Mouse (Mus musculus) frontal cortex, adult (tissue): ENCODE data around the gene Uts2.

ENCODE experiments used
- ATAC-seq: cut with Nextera tagmentation; 2 replicates; pipeline ENCODE4 v1.9.2; 2017; ENCODE audit warnings: mild to moderate bottlenecking, moderate library complexity, mixed read lengths; ENCODE audit not compliant: low TSS enrichment

Gene Uts2

DNA sequence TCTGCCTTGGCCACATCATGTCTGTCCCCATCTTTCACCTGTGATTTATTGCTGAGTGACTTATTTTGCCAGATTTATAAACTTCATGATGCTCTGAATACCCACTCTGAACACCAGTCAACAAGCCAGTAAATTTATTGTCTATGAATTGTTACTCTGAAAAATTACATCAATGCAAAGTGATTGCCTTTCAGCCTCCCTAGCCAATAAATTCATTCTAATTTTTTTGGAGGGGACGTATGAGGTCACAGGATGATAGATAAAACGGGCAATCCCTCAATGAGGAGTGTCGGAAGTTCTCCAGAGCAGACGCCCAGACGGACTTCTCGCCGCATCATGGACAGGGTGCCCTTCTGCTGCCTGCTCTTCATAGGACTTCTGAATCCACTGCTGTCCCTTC is at the start of gene Uts2:
TSS of gene Uts2 (plus strand) at position 301 of the 400 bp plus-strand sequence.
- ATAC-seq, result no peak

DNA sequence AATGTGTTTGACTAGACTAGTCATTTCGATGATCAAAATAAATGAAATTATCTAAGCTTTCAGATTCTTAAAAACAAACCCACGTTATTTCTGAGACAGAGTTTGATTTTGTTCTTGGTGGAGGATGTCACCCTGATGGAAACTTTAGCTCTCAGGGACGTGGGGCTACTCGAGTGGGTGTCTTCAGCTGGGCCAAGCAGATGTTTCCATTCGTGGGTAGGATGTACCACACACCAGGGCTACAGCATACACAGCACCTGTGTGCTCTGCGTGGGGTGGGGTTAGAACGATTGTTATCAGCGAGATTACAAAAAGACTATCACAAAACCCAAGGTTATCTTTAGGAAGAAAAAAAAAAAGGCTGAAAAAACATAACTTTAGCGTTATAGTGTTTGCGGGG is 45.9 kb upstream of the Uts2 start:
- no peak for ATAC-seq

DNA sequence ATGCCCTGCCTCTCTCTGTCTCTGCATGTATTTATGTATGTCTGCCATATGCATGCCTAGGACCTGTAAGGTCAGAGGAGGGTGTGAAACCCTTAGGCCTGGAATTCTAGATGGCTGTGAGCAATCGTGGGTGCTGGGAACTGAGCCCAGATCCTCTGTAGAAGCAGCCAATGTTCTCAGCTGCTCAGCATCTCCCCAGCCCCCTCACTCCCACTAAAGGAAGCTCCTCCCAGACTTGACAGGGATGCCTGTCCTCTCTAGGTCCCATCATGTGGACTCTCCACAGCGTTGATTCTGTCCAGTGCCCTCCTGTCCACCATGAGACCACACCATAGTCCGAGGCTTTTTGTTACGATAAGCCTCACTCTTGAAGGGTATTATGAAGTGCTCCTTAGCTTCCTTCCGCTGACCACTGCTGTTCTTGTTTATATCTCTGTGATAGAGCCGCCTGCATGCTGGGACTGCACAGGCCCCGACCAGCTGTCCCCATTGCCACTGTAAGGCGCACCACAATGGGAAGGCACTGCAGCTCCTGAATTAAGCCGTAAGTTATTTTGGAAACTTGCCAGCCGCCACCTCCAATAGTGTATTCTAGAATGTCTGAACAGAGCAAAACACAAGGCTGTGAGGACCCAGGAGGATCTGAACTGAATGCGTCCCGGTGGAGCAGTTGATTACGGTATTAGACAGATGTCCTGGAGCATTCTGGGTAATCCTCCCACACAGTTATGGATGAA is 40.4 kb upstream of the Uts2 start:
- ATAC-seq, result peak; percentile 44; the same call in 1 of the 2 replicates

DNA sequence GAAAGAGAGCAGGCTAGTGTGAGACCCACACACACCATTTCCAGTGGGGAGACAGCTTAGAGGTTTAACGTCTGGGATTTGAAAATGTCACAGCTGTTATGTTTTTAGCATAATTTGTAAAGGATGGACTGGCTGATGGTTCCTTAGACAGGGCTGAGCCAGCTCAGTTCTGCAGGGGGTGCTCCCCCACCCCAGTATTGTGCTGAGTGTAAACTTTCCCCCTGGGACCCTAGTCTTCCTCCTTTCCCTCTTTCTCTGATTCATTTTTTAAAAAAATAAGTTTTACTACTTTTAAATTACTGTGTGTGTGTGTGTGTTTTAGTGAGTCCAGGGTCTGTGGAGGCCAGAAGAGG is 39.8 kb upstream of the Uts2 start:
- no peak for ATAC-seq

DNA sequence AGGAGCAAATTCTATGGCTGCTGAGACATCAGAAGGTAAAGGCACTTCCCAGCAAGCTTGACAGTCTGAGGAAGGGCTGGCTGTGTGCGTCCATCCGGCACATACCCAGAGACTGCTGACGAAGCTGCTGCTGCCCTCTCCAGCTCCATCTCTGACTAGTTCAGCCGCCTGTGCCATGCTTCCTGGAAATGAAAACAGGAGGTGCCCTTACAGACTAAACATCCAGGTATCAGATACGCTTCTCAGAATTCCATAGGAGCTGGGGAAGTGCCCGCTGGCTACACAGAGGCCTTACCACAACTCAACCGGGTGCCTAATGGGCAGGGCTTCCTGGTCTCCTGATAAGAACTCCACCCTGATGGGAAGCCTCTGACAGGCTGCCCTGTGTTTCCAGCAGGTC is 38.4 kb upstream of the Uts2 start:
- no peak for ATAC-seq

DNA sequence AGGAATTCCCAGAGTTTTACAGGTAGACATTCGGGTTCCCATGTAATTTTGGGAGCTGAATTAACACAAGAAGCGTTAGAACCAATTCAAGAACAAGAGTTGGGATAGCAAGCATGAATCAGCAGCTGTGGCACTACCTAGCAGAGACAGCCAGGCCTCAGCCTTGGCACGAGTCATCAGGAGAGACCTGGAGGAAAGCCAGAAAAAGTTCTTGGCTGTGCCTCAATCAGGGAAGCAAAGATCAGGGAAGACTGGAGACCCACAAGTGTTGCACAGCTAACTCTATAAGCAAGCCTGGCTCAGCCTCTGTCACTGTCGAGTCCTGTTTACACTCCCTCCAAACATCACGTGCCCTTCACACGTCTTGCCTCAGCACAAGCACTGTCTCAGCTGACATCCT is 34.7 kb upstream of the Uts2 start:
- no peak for ATAC-seq

DNA sequence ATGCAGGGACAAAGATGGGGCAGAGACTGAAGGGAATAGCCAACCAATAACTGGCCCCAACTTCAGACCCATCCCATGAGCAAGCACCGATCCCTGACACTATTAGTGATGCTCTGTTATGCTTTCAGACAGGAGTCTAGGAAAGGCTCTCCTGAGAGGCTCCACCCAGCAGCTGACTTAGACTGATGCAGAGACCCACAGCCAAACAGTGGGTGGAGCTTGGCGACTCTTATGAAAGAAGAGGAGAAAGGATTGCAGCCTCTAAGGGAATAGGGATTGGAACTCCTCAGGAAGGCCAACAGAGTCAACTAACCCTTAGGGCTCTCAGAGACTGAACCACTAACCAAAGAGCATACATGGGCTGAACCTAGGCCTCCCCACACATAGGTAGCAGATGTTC is 33.2 kb upstream of the Uts2 start:
- no peak for ATAC-seq

DNA sequence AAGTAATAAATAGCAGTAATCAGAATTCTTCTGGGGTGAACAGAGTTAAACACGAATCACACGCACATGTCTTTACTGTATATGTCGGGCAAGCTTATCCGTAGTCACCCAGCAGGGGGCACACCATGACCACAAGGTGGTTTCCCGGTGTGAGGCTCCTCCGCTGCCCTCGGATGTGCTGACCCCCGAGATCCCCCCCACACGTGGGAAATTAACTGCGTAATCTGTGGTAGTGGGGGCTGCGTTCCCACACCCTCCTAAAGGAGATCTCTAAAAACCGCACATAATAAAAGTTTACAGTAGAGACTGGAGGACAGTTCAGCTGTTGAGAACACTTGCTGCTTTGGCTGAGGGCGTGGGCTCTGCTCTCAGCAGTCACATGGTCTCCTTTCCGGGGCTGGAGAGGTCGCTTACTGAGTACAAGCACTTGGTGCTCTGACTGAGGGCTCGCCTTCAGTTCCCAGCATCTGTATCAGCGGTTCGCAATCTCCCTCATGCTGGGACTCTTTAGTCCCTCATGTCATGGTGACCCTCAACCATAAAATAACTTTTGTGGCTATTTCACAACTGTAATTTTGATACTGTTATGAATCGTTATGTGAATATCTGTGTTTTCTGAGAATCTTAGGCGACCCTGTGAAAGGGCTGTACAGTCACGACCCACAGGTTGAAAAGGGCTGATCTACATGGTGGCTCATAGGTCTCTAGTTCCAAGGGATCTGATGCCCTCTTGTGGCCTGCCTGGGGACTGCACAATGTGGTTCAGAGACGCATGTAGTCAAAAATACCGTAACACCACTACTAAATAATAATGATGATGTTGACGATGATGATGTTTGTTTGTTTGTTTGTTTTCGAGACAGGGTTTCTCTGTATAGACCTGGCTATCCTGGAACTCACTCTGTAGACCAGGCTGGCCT is 32.0 kb upstream of the Uts2 start:
- ATAC-seq, result peak; percentile 72; the same call in 1 of the 2 replicates

DNA sequence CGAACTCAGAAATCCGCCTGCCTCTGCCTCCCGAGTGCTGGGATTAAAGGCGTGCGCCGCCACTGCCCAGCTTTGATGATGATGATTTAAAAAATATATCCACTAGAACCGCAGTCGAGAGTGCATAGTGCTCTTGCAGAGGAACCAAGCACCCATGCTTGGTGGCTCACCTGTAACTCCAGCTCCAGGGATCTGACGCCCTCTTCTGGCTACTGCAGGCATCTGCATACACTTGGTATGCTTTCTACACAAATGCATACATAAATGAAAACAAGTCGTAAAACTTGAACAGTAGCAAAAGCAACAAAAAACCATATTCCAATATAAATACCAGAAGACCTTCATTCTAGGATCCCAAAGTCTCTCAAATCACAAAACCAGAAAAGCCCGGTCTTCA is 31.3 kb upstream of the Uts2 start:
- no peak for ATAC-seq

DNA sequence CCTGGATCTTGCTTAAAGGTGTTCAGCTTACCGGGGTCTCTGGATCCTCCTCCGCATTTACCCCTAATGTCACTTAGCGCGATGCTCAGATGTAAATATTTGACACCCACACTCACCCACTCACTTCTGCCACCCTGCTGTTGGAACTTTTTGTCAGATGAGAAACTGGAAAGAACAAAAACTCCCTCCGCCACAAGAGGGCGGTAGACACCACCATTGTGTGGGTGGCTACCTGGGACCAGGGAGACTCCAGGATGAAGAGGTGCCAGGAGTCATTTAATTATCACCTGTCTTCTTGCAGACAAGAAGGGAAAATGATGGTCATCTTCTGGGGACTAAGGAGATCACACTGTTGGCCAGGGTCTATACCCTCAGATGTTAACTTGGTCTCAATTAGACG is 30.3 kb upstream of the Uts2 start:
- no peak; the same call in 1 of the 2 replicates for ATAC-seq

DNA sequence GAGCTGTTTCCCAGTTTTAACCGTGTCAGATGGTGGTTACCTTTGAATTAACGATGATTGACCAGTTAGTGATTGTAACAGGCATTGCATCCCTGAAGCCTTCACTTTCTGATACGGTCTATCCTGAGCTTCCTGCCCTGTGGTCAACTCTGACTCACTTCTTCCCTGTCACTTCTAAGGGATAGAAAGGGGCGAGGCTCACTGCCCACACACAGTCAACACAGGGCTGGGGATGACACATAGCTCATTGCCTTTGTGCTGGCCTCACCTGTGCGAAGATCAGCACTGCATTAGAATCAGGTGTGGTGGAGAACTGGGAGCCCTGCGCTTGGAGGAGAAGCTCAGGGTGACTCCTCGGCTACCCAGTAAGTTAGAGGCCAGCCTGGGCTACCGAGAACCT is 27.9 kb upstream of the Uts2 start:
- no peak for ATAC-seq

DNA sequence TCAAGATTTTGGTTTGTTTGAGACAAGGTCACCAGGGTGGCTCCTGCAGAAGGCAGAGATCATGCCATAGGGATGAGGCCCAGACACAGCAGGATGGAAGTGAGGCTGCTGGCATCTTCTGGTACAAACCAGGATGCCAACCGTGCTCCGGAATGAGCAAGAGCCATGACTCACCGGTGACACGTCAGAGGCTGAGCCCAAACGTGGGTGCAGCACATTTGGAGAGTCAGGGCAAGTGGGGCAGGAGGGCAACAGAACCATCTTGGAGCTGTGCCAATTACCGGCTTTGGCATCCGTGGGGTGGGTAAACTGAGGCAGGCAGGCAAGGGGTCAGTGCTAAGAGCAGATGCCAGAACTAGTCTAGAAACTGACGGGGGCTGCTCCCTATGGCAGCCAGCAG is 23.6 kb upstream of the Uts2 start:
- no peak for ATAC-seq

DNA sequence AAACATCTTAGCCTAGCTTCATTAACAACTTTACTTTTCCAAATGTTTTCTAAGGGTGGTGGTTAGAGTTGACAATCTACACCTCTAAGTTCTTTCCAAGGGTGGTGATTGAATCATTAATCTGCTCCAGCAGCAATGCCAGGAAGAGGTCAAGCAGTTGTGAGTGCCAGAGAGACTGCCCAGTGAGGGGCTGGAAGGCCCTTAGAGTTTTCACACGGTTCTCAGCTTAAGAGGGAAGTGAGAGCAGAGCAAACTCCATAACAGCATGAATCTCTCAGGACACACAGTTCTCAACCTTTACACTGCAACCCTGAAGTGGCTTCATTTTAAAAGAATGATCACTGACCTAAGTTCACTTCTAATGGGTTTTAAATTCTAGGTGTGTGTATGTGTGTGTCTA is 21.8 kb upstream of the Uts2 start:
- no peak for ATAC-seq

DNA sequence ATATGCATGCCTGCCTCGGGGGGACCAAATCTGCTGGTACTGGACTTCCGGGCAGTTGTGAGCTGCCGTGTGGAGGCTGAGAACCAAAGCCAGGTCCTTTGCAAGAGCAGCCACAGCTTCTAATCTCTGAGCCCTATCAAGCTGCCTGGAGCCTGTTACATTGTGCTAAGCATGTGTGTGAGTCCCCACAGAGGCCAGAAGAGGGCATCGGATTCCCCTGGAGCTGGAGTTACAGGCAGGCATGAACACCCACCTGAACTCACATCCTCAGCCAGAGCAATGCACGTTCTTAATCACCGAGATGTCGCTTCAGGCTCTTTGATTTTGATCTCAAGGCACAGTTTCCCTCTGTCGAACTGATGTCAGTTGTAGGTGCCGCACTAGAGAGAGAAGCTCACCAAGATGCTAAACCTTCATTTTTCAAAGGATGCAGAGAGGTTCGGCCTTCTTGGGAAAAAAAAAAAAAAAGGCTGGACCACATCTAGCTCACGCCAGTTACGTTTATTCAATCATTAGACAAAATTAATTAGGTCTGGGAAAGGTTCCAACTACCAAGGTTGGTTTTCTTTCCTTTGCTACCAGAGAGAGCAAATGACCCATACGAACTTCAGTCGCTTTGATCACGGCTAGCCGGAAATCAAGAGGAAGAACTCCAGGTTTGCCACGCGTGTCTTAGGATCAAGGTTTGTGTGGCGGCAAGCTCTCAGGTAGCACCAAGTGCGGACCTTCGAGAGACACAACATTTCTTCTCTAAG is 18.6 kb upstream of the Uts2 start:
- ATAC-seq, result no peak

DNA sequence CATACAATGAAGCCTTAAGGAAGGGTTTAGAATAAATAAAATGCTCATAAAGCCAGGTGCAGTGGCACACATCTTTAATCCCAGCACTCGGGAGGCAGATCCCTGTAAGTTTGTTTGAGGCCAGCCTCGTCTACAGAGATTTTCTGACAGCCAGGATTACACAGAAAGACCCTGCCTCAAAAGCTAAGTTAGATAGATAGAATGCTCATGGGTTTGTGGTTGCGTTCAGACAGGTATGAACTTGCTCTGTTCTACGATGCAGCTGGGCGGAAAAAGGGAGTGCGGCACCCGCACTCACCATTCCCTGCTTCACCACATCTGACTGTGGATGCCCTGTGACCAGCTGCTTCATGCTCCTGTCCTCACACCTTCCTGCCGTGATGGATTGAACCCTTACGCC is 17.4 kb upstream of the Uts2 start:
- ATAC-seq, result no peak

DNA sequence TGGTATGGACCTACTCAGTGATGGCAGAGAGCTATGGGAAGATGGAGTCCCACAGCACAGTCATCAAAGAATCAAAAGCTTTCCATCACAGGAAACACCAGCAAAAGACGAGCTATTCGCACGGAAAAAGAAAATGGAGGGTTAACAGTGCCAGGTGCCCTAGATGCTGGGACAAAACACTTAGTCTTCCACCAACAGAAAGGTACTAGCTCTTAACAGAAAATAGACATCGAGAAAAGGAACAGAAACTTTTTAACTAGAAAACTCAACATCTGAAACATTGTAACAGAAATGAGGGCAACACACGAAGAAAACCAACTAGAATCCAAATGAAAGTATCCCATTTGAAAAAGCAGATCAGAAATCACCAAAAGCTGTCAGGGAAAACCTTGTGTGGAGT is 16.7 kb upstream of the Uts2 start:
- ATAC-seq, result no peak

DNA sequence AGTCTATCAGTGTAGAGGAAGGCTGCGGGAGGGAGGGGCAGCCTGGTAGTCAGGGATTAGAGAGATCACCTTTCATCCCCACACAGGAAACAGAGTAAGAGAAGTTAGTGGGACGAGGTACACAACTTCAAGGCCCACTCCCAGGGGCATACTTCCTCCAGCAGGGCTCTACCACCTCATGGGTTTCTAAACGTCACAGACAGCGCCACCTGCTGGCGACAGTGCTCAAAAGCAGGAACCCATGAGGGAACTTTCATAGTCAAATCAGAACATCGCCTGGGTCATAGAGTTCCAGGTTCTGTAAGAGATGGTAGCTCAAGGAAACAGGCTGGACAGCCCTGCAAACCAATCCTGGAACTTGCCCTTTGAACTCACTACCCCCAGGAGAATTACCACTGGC is 6.7 kb upstream of the Uts2 start:
- no peak for ATAC-seq

DNA sequence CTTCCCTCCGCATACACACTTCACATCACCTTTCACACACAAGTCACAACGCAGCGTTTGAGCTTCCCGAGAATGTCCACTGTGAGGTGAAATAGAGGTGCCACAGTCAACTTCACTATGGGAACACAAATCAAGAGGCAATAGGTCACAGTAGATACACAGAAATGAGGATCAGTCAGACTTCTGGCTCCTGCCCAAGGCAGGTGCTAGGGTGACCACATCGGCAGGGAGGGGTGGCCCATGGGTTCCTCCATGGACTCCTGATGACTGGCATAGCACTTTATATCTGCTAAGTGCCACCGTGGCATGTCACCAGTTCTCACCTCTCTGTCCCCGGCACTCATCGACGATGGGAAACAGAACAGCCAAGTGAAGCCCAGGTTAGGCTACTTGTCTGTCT is 1.7 kb downstream of the Uts2 start:
- no peak for ATAC-seq

DNA sequence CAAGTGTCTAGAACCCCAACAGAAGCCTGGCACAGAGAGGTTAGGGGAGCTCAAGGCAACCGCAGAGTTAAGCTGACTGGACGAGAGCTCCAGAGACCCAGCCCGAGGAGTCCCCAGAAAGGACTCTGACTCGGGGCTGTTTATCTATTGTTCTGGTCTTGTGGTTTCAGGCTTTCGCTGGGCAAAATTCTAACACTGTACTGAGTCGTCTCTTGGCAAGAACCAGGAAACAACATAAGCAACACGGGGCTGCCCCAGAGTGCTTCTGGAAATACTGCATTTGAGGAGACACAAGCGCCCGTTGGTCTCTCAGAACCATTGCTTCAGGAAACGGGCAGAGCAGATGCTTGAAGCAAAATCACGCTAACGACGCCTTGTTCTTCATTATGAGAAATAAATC is 4.5 kb downstream of the Uts2 start:
- no peak for ATAC-seq

DNA sequence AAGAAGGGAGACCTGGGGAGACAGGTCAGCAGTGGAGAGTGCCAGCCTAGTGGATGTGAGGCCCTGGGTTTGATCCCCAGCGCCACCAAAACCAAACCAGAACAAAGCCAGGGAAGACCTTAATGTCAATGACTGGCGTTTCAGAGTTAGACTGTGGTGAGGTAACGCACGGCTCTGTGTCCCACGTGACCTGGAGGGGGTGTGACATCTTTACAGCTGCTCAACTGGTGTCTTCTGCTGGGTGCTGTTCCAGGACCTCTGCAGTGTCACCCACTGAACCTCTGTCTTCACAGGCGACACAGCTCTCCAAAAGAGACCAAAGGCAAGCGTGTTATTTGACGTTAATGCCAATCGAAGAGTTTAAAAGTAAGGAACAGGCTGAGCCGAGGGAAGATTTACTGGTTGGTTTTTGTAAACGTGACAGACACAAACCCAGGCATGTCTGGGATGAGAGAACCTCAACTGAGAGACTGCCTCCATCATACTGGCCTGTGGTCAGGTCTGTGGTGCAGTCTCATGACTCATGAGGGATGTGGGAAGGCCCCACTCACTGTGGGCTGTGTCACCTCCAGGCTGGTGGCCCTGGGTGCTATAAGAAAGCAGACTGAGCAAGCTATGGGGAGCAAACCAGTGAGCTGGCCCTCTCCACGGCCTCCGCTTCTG is 8.9 kb downstream of the Uts2 start:
- ATAC-seq, result no peak

DNA sequence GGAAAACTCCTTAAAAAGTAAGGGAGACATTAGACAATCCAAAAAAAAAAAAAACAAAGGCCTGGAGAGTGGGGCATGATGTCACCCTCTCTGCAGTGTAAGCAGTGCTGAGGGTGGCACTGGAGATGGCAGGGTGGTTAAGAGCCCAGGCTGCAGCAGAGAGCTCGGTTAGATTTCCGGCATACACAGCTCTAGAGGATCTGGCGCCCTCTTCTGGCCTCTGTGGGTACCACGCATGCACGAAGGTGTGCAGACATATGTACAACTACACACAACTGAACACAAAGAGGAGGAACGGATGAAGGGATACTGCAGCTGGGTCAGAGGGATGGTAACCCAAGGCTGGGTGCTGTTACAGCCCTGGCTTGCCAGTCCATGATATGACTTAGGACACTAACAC is 10.0 kb downstream of the Uts2 start:
- no peak; the same call in 1 of the 2 replicates for ATAC-seq

DNA sequence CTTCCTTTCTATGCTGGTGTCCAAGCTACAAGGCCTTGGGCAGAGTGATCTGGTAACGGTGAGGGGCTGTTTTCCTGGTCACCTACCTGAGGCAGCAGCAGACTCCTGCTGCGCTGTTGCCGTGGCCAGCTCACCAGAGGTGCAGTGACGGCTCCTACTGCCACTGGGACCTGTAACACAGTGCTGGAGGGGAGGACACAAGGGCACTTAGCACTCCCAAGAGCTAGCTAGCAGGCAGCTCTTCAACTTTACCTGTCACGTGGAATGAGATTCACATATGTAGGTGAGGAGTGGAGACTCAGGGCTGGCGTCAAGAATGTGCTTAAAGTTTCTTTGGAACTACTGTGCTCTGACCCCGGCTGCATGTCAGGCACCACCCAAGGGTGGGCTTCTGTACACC is 13.4 kb downstream of the Uts2 start:
- ATAC-seq, result no peak
